Mouse (Mus musculus): ENCODE results near the gene Hspg2. TPM values are rescaled to one million over a fixed set of nuclear protein-coding genes. Genes with fewer than 3 reads are reported as not detected.
A peak's percentile ranks its signal among the peaks of the same experiment; 100 is the strongest.
"Not testable (repeated sequence)": the region's sequence is repeated elsewhere in the genome, so short reads cannot be mapped to it uniquely, and the experiment has no call there.

The Hspg2 gene
- total and polyA plus RNA-seq, 2 experiments = 7.2 to 7.6 TPM

DNA sequence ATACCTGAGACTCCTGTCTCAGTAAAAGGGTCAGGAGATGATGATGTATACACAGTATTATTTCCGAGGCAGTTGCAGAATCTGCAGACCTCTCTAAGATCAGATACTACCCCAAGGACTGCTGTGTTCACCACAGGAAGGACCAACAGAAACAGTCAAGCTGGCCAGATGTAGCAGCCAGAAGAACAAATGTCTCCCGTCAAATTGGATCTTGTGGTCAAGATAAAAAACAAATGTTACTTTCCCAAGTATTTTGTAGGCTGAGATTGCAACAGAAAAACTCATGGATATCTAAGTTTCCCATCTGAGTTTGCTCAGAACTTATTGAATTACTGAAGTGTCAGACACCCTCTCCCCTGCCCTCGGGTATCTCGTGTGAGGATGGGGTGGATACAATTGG is 111.2 kb downstream of the Hspg2 start:
- Histone ChIP-seq H3K4me1 (ENCODE audit: control insufficient read depth, insufficient read depth, low read length) (no peaks in the 10 kb centered on the region), H3K27me3 (ENCODE audit: control insufficient read depth, insufficient read depth, low read length) (no peaks in the 10 kb centered on the region), H3K4me3 (ENCODE audit: insufficient read depth, low read depth, low read length) (no peak overlapping the region), H3K27ac (replicated peaks; ENCODE audit: insufficient read depth, low read depth, low read length) (no peak overlapping the region), H3K9ac (ENCODE audit: low read depth, low read length) (no peak overlapping the region), H3K36me3 (ENCODE audit: control insufficient read depth, insufficient read depth, low read length) (no peaks in the 10 kb centered on the region), H3K79me2 (ENCODE audit: control insufficient read depth, insufficient read depth, low read length) (no peaks in the 10 kb centered on the region)
- WGBS = 71% methylated on average over 4 of the region's 4 CpGs
- DNase-seq (ENCODE audit: extremely low read depth, low read depth, low spot score) = no peak
- TF ChIP-seq POLR2A (IDR thresholded peaks at IDR 0.05; ENCODE audit: extremely low read depth, insufficient read depth, low read length) (no peak), CTCF (IDR thresholded peaks at IDR 0.05; ENCODE audit: low read depth, low read length) (no peak)

DNA sequence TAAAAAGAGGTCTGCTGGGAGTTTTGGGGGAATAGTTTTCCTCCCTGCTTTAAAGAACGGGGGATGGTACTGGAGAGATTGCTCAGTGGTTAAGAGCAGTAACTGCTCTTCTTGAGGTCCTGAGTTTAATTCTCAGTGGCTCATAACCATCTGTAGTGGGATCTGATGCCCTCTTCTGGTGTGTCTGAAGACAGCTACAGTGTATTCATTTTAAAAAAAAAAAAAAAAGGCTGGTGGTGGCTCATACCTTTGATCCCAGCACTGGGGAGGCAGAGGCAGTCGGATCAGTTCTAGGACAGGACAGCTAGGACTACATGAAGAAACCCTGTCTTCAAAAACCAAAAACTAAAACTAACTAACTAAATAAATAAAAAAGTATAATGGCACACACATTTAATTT is 111.7 kb downstream of the Hspg2 start:
- WGBS = 81% methylated on average over 2 of the region's 2 CpGs
- TF ChIP-seq POLR2A (IDR thresholded peaks at IDR 0.05; ENCODE audit: extremely low read depth, insufficient read depth, low read length) = no peak
- no peak for TF ChIP-seq CTCF (IDR thresholded peaks at IDR 0.05; ENCODE audit: low read depth, low read length)
- H3K79me2 ChIP-seq (ENCODE audit: control insufficient read depth, insufficient read depth, low read length) = no peaks in the 10 kb centered on the region
- H3K27me3 ChIP-seq (ENCODE audit: control insufficient read depth, insufficient read depth, low read length) = no peaks in the 10 kb centered on the region
- DNase-seq (ENCODE audit: extremely low read depth, low read depth, low spot score) = no peak
- no peaks in the 10 kb centered on the region for H3K36me3 ChIP-seq (ENCODE audit: control insufficient read depth, insufficient read depth, low read length)
- H3K9ac ChIP-seq (ENCODE audit: low read depth, low read length) = no peak overlapping the region
- H3K27ac ChIP-seq (replicated peaks; ENCODE audit: insufficient read depth, low read depth, low read length) = no peak overlapping the region
- H3K4me3 ChIP-seq (ENCODE audit: insufficient read depth, low read depth, low read length) = no peak overlapping the region
- no peaks in the 10 kb centered on the region for H3K4me1 ChIP-seq (ENCODE audit: control insufficient read depth, insufficient read depth, low read length)

DNA sequence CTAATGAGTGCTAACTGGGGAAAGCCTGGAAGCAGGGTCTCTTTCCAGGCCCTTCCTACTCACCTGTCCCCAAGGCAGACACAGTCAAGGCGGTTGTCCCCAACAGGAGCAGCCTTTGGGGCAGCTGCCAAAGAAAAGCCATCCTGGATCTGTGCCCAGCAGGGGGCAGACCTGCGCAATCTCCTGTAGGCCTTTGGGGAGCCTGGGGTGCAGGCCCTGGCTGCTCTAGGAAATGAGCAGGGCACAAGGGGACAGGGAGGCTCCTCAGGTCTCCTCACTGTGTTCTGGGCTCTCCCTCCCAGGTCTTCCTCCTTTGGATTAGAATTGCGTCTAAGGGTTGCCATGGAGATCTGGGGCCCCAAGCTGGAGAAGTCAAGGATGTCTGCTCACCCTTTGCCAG is 113.2 kb downstream of the Hspg2 start:
- Histone ChIP-seq H3K27ac (replicated peaks; ENCODE audit: insufficient read depth, low read depth, low read length) (no peak overlapping the region), H3K27me3 (ENCODE audit: control insufficient read depth, insufficient read depth, low read length) (no peaks in the 10 kb centered on the region), H3K4me3 (ENCODE audit: insufficient read depth, low read depth, low read length) (no peak overlapping the region), H3K4me1 (ENCODE audit: control insufficient read depth, insufficient read depth, low read length) (no peaks in the 10 kb centered on the region), H3K9ac (ENCODE audit: low read depth, low read length) (no peak overlapping the region), H3K79me2 (ENCODE audit: control insufficient read depth, insufficient read depth, low read length) (no peaks in the 10 kb centered on the region), H3K36me3 (ENCODE audit: control insufficient read depth, insufficient read depth, low read length) (no peaks in the 10 kb centered on the region)
- WGBS = 68% methylated on average over 3 of the region's 3 CpGs
- no peak for TF ChIP-seq POLR2A (IDR thresholded peaks at IDR 0.05; ENCODE audit: extremely low read depth, insufficient read depth, low read length)
- peak; percentile 47 for TF ChIP-seq CTCF (IDR thresholded peaks at IDR 0.05; ENCODE audit: low read depth, low read length)
- DNase-seq (ENCODE audit: extremely low read depth, low read depth, low spot score) = no peak

DNA sequence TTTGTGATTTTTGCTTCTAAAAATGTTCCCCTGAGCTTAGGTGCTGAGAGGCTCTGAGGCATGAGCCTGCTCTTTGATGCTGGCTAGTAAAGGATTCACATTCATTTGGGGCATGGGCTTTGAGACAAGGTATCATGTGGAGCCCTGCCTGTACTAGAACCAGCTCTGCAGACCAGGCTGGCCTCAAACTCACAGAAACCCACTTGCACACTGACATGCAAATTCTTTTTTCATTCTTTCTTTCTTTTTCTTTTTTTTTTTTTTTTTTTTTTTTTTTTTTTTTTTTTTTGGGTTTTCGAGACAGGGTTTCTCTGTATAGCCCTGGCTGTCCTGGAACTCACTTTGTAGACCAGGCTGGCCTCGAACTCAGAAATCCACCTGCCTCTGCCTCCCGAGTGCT is 120.5 kb downstream of the Hspg2 start:
- H3K79me2 ChIP-seq (ENCODE audit: control insufficient read depth, insufficient read depth, low read length); H3K27me3 ChIP-seq (ENCODE audit: control insufficient read depth, insufficient read depth, low read length); H3K36me3 ChIP-seq (ENCODE audit: control insufficient read depth, insufficient read depth, low read length); H3K9ac ChIP-seq (ENCODE audit: low read depth, low read length); H3K4me1 ChIP-seq (ENCODE audit: control insufficient read depth, insufficient read depth, low read length); H3K4me3 ChIP-seq (ENCODE audit: insufficient read depth, low read depth, low read length); DNase-seq (ENCODE audit: extremely low read depth, low read depth, low spot score); H3K27ac ChIP-seq (replicated peaks; ENCODE audit: insufficient read depth, low read depth, low read length): not testable (repeated sequence)
- WGBS = 96% methylated on average over 2 of the region's 3 CpGs

DNA sequence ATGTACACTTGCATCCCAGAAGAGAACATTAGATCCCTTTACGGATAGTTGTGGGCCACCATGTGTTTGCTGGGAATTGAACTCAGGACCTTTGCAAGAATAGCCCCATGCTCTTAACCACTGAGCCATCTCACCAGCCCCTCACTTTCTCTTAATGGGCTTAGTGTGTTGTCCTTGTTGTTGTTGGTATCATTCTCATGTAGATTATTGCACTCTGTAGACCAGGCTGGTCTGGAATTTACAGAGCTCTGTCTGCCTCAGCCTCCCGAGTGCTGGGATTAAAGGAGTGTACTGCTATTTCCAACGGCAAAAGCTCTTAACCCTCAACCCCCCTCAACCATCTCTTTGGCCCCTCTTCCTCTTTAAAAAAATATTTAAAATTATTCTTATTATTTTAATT is 121.0 kb downstream of the Hspg2 start:
- H3K79me2 ChIP-seq (ENCODE audit: control insufficient read depth, insufficient read depth, low read length) = 0 out of 2 replicates have a peak, but pooled peaks cover under 1% of the 10 kb centered on the region
- no peak for DNase-seq (ENCODE audit: extremely low read depth, low read depth, low spot score)
- H3K4me3 ChIP-seq (ENCODE audit: insufficient read depth, low read depth, low read length) = no peak overlapping the region
- no peaks in the 10 kb centered on the region for H3K4me1 ChIP-seq (ENCODE audit: control insufficient read depth, insufficient read depth, low read length)
- WGBS = 89% methylated on average over 3 of the region's 3 CpGs
- no peaks in the 10 kb centered on the region for H3K36me3 ChIP-seq (ENCODE audit: control insufficient read depth, insufficient read depth, low read length)
- H3K27me3 ChIP-seq (ENCODE audit: control insufficient read depth, insufficient read depth, low read length) = no peaks in the 10 kb centered on the region
- no peak overlapping the region for H3K27ac ChIP-seq (replicated peaks; ENCODE audit: insufficient read depth, low read depth, low read length)
- no peak overlapping the region for H3K9ac ChIP-seq (ENCODE audit: low read depth, low read length)
- TF ChIP-seq POLR2A (IDR thresholded peaks at IDR 0.05; ENCODE audit: extremely low read depth, insufficient read depth, low read length) (no peak), CTCF (IDR thresholded peaks at IDR 0.05; ENCODE audit: low read depth, low read length) (no peak)

DNA sequence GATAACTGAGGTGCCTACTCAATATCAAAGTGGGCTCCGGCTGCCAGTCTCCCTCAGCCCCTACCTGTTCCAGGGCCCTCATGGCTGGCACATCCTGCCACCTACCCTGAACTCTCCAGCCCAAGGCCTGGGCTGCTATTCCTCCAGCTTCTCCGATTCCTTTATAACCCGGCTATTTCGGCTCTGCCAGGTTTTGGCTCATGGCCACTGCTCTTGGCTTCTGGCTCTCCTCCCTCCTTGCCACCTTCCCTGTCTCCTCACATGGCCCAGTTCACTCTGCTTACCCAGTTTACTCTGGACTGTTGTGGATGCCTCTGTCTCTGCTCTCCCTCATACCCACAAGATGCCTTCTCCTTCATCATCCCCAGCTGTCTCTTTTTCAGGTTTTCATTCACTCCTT is 122.4 kb downstream of the Hspg2 start:
- Histone ChIP-seq H3K27me3 (ENCODE audit: control insufficient read depth, insufficient read depth, low read length) (no peaks in the 10 kb centered on the region), H3K27ac (replicated peaks; ENCODE audit: insufficient read depth, low read depth, low read length) (no peak overlapping the region), H3K4me3 (ENCODE audit: insufficient read depth, low read depth, low read length) (no peak overlapping the region), H3K9ac (ENCODE audit: low read depth, low read length) (no peak overlapping the region), H3K36me3 (ENCODE audit: control insufficient read depth, insufficient read depth, low read length) (no peaks in the 10 kb centered on the region), H3K79me2 (ENCODE audit: control insufficient read depth, insufficient read depth, low read length) (peaks cover 13% of the 10 kb centered on the region; the same call in 1 of the 2 replicates), H3K4me1 (ENCODE audit: control insufficient read depth, insufficient read depth, low read length) (peaks cover 6% of the 10 kb centered on the region)
- WGBS = 76% methylated on average over 4 of the region's 4 CpGs
- TF ChIP-seq POLR2A (IDR thresholded peaks at IDR 0.05; ENCODE audit: extremely low read depth, insufficient read depth, low read length) = no peak
- TF ChIP-seq CTCF (IDR thresholded peaks at IDR 0.05; ENCODE audit: low read depth, low read length) = no peak
- no peak for DNase-seq (ENCODE audit: extremely low read depth, low read depth, low spot score)

Measured in liver, adult 2 months (tissue).